In the genomic region with DNA sequence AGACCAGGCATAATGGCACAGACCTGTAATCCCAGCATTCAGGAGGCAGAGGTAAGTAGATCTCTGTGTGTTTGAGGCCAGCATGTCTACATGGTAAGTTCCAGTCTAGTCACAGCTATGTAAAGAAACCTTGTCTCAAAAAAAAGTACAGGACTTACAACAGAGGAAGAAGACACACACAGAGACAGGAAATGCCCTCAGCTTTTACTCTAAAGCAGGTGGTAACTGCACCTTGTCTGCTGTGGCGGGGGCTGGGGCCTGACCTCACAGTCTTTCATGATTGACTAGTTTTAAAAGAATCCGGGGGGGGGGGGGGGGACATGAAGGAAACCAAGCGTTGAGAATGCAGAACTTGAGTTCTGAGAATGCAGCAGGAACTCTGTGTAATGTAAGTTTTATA, we compare ENCODE assay signal across 13 mouse cellular contexts. TPM values are rescaled to one million over a fixed set of nuclear protein-coding genes. Genes with fewer than 3 reads are reported as not detected.
DNase-seq lines count a peak whose midpoint lies in the region; ATAC-seq lines count a peak whose summit lies in the region.
"Had no signal": no experiment of that assay in that cellular context is flagged by ENCODE, and none has a peak within 500 bp of the region (broad histone marks: within the 10 kb centered on the region; RNA-seq: fewer than 3 reads in every experiment).

No protein-coding gene starts in this region.

- no peaks in the 10 kb centered on the region for H3K9me3 ChIP-seq in kidney, embryonic 14.5 days (ENCODE audit: control insufficient read depth, low read length)

- no peak overlapping the region for H3K9ac ChIP-seq in kidney, embryonic 14.5 days (ENCODE audit: low read depth, low read length)
- H3K9ac ChIP-seq: forebrain, postnatal 0 days had no signal

- H3K4me3 ChIP-seq in kidney, embryonic 14.5 days (ENCODE audit: low read length): no peak overlapping the region
- H3K4me3 ChIP-seq: heart, adult 2 months had no signal

- no peak overlapping the region for H3K27ac ChIP-seq in kidney, embryonic 14.5 days (ENCODE audit: low read depth, low read length)
- H3K27ac ChIP-seq: heart, adult 2 months; macrophage had no signal

- DNase-seq in kidney, adult 11 months: peak; percentile 23
- DNase-seq in kidney, postnatal 4 days: peak; percentile 41 to 62
- DNase-seq in thymus, postnatal 0 days (ENCODE audit: low spot score): peak; percentile 87
- DNase-seq in layer of hippocampus, postnatal 14 days (ENCODE audit: low spot score in 2 of 2): no peak
- no peak for DNase-seq in right cerebral cortex, postnatal 10 days (ENCODE audit: low spot score in 2 of 2)
- no peak for DNase-seq in right cerebral cortex, adult 18-20 months
- DNase-seq: cerebellum, postnatal 10 days; forebrain, postnatal 0 days; liver had no signal

- 17% methylated on average over 3 of the region's 3 CpGs for WGBS in kidney, embryonic 14.5 days

- no peak for ATAC-seq in kidney, embryonic 14.5 days (ENCODE audit: low FRiP score, low TSS enrichment)
- ATAC-seq in granulocyte monocyte progenitor cell, adult 5-6 weeks (replicated peaks; ENCODE audit: poor library complexity, severe bottlenecking): peak; percentile 56
- ATAC-seq: forebrain, postnatal 0 days had no signal

- H3K4me1 ChIP-seq in kidney, embryonic 14.5 days (ENCODE audit: control insufficient read depth, insufficient read depth, low read length): 0 out of 2 replicates have a peak, but pooled peaks cover 3% of the 10 kb centered on the region

- no peaks in the 10 kb centered on the region for H3K36me3 ChIP-seq in kidney, embryonic 14.5 days (ENCODE audit: control insufficient read depth, insufficient read depth, low read length)

- no peak overlapping the region for H3K4me2 ChIP-seq in kidney, embryonic 14.5 days (replicated peaks; ENCODE audit: low read depth, low read length)

- H3K27me3 ChIP-seq in kidney, embryonic 14.5 days (ENCODE audit: control insufficient read depth, insufficient read depth, low read length): no peaks in the 10 kb centered on the region

RNA-seq across cellular contexts. Expression of a gene that starts 27.1 kb away (rescaled TPM):
- 3.1 and 3.4 TPM in 2 replicates for polyA plus RNA-seq in kidney, embryonic 14.5 days (2014; fragmentation: Nextera tagmentation; extraction: Ambion mirVana)
- not detected in 2 replicates for total RNA-seq in granulocyte monocyte progenitor cell, adult 5-6 weeks (2014; fragmentation: Nextera tagmentation)
- total RNA-seq in granulocyte monocyte progenitor cell, adult 5-6 weeks (2017): 1.5 TPM in 1 of 2 replicates, not detected in the other
- polyA plus RNA-seq in thymus, postnatal 0 days (2015; fragmentation: Nextera tagmentation; extraction: Ambion mirVana): 2.4 and 2.7 TPM in 2 replicates
- 10 to 100 TPM; 71.2 to 86.1 TPM for total RNA-seq in layer of hippocampus, postnatal 14 days (2021)
- polyA plus RNA-seq: macrophage had no signal

RNA-seq across cellular contexts. Expression of a gene that starts 48.0 kb away (rescaled TPM):
- 45.6 and 76.7 TPM in 2 replicates for polyA plus RNA-seq in kidney, embryonic 14.5 days (2014; fragmentation: Nextera tagmentation; extraction: Ambion mirVana)
- total RNA-seq in granulocyte monocyte progenitor cell, adult 5-6 weeks (2014; fragmentation: Nextera tagmentation): 122 and 132 TPM in 2 replicates
- total RNA-seq in granulocyte monocyte progenitor cell, adult 5-6 weeks (2017): 132 and 157 TPM in 2 replicates
- polyA plus RNA-seq in thymus, postnatal 0 days (2015; fragmentation: Nextera tagmentation; extraction: Ambion mirVana): 91.9 and 106 TPM in 2 replicates
- total RNA-seq in layer of hippocampus, postnatal 14 days (2021): 100 to 1,000 TPM; 231 to 249 TPM

Comparison
In these comparisons a context has a peak if more than half of its experiments do, and no peak if none do; other contexts are left out.
1. DNase-seq: peak in kidney, adult 11 months (single experiment), kidney, postnatal 4 days (2 of 2) and thymus, postnatal 0 days (single experiment); none in layer of hippocampus, postnatal 14 days (0 of 2), right cerebral cortex, postnatal 10 days (0 of 2) and right cerebral cortex, adult 18-20 months (single experiment).
2. RNA of a gene that starts 27.1 kb away (total RNA-seq): 71.2 to 86.1 TPM in layer of hippocampus, postnatal 14 days; 1.5 TPM in granulocyte monocyte progenitor cell, adult 5-6 weeks; every median in the first group is over 10 times any median in the second.